Mouse (Mus musculus): ENCODE data around the gene Prpf4b. TPM values are rescaled to one million over a fixed set of nuclear protein-coding genes. Genes with fewer than 3 reads are reported as not detected.

Gene Prpf4b
- total RNA-seq, 1 experiment from 2014 or later: 199 TPM

GRCm38 (mm10) chr13:34924210-34924609 lies 49.1 kb downstream of the Prpf4b start, which contains the start of the genes Fam217a and 4933417A18Rik:
Gene Fam217a (minus strand): TSS chr13:34924310.
Gene 4933417A18Rik (plus strand): TSS chr13:34924409.
- no peak for ATAC-seq (replicated peaks; ENCODE audit: low read depth, poor library complexity, severe bottlenecking)

- no peak for ATAC-seq (replicated peaks; ENCODE audit: low read depth, poor library complexity, severe bottlenecking)
These were observed 60.0 kb downstream of the Prpf4b start for GRCm38 (mm10) chr13:34934931-34935644.

GRCm38 (mm10) chr13:34942370-34942769 lies 67.3 kb downstream of the Prpf4b start:
- no peak for ATAC-seq (replicated peaks; ENCODE audit: low read depth, poor library complexity, severe bottlenecking)

GRCm38 (mm10) chr13:34951437-34951836 lies 76.3 kb downstream of the Prpf4b start:
- ATAC-seq (replicated peaks; ENCODE audit: low read depth, poor library complexity, severe bottlenecking): peak; percentile 96

Other genes starting within 250 kb of the Prpf4b start
- not detected in 2 replicates for gene Pxdc1, start 221.8 kb upstream of the Prpf4b start, total RNA-seq (2017)
- not detected in 2 replicates for gene Fam50b, start 140.5 kb upstream of the Prpf4b start, total RNA-seq (2017)
- 0.64 TPM in 1 of 2 replicates, not detected in the other for gene Fam217a, start 49.0 kb downstream of the Prpf4b start, total RNA-seq (2017)
- not detected in 2 replicates for gene 4933417A18Rik, start 49.1 kb downstream of the Prpf4b start, total RNA-seq (2017)
- not detected in 2 replicates for gene Eci3, start 88.5 kb downstream of the Prpf4b start, total RNA-seq (2017)
- gene Eci2, start 151.8 kb downstream of the Prpf4b start, total RNA-seq (2017): 76.6 and 80.0 TPM in 2 replicates

All from common myeloid progenitor, adult 5-6 weeks (primary cell).